Mouse (Mus musculus) midbrain, embryonic 12.5 days (tissue): ENCODE measurements at regions not wholly inside any gene's neighbourhood (a gene's known extent, or its start where the extent isn't known, plus 50 kb on each side); places are given as distances from the start of the nearest gene placed in this dataset.
"Not testable (repeated sequence)": the region's sequence is repeated elsewhere in the genome, so short reads cannot be mapped to it uniquely, and the experiment has no call there.

Experiments used
- ATAC-seq: fragments of 200-750 bp; cut with Nextera tagmentation; 2 replicates; pipeline ENCODE4 v1.8.0; 2017; ENCODE audit warnings: low read depth, moderate TSS enrichment, moderate library complexity; ENCODE audit not compliant: low FRiP score
- H3K27ac ChIP-seq: fragments of 300-500 bp; sonication (generic); replicated peaks from 2 replicates; pipeline ENCODE4 v1.5.1; 2016; ENCODE audit warnings: mild to moderate bottlenecking
- H3K27me3 ChIP-seq: fragments of 300-500 bp; sonication (generic); 2 replicates; pipeline ENCODE4 v1.6.1; 2016; ENCODE audit warnings: mild to moderate bottlenecking
- H3K36me3 ChIP-seq: fragments of 300-500 bp; sonication (generic); 2 replicates; pipeline ENCODE4 v1.6.1; 2016
- H3K4me1 ChIP-seq: fragments of 300-500 bp; sonication (generic); 2 replicates; pipeline ENCODE4 v1.6.1; 2016
- H3K4me2 ChIP-seq: fragments of 300-500 bp; sonication (generic); replicated peaks from 2 replicates; pipeline ENCODE4 v1.6.1; 2016; ENCODE audit warnings: mild to moderate bottlenecking, moderate library complexity
- H3K4me3 ChIP-seq: fragments of 300-500 bp; sonication (generic); 2 replicates; pipeline ENCODE4 v1.5.1; 2016; ENCODE audit warnings: mild to moderate bottlenecking
- H3K9ac ChIP-seq: fragments of 300-500 bp; sonication (generic); replicated peaks from 2 replicates; pipeline ENCODE4 v1.6.1; 2016; ENCODE audit warnings: mild to moderate bottlenecking, moderate library complexity
- H3K9me3 ChIP-seq: fragments of 300-500 bp; sonication (generic); 2 replicates; pipeline ENCODE4 v1.6.1; 2016; ENCODE audit warnings: mild to moderate bottlenecking
- WGBS: fragments of 180-500 bp; shearing (Covaris S2); methylation state at CpG from one replicate; pipeline ENCODE4 v1.1.7; 2016; 5-methylcytosine and 5-hydroxymethylcytosine counted together

DNA sequence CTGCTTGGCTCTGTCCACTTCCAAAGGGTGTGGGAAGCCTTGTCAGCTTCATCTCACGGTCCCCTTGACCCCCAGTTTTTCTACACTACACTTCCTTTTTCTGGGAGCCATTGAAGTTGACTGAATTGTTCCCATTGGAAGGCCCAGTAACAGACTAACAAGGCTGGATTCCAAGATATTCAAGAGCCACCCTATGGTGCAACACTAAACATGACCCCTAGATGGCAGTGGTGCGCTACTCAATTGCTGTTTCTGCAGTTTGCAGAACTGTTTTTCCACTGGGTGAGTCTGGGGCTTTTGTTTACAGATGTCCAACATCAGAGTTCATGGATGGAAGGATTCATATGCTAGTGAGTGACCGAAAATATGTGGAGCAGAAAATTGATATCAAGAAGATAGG lies 61.3 kb upstream of the Asap2 start:
- WGBS, result 46% methylated on average over 3 of the region's 3 CpGs

More for the DNA sequence above, 61.3 kb upstream of the Asap2 start:
- not testable (repeated sequence) for H3K4me3 ChIP-seq, H3K9ac ChIP-seq, H3K4me2 ChIP-seq, H3K27me3 ChIP-seq, H3K36me3 ChIP-seq, H3K4me1 ChIP-seq, H3K9me3 ChIP-seq, ATAC-seq, H3K27ac ChIP-seq
